In the genomic region with DNA sequence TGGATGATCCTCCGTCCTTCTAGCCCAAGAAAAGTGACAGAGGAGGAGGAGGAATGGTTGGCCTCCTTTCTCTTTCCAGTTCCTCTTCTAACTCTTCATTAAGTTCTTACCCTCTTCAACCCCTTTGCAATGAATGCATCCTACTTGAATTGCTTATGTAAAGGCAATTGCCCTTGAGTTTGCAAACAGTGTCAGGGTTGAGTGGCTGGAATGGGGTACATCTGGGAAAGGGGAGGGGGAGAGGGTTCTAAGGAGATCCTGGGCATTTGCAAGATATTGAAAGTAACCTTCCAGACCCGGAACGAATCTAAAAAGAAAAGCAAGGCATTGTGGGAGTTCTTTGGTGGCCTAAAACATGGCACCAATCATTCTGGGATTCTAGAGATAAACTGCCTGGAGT, we compare ENCODE assay signal across 36 mouse cellular contexts. TPM values are rescaled to one million over a fixed set of nuclear protein-coding genes. Genes with fewer than 3 reads are reported as not detected.
A peak's percentile ranks its signal among the peaks of the same experiment; 100 is the strongest.
DNase-seq lines count a peak whose midpoint lies in the region; ATAC-seq and TF ChIP-seq lines count a peak whose summit lies in the region.
"Had no signal": no experiment of that assay in that cellular context is flagged by ENCODE, and none has a peak within 500 bp of the region (broad histone marks: within the 10 kb centered on the region; RNA-seq: fewer than 3 reads in every experiment).

No protein-coding gene starts in this region.

- H3K4me1 ChIP-seq in hindbrain, embryonic 11.5 days (replicated peaks; ENCODE audit: control insufficient read depth, insufficient read depth, low read length) = peaks cover 12% of the 10 kb centered on the region
- peaks cover 20% of the 10 kb centered on the region for H3K4me1 ChIP-seq in hindbrain, embryonic 14.5 days (replicated peaks; ENCODE audit: control insufficient read depth, insufficient read depth, low read length)
- H3K4me1 ChIP-seq in E14TG2a.4 (replicated peaks; ENCODE audit: low read depth, low read length) = peaks cover 71% of the 10 kb centered on the region
- H3K4me1 ChIP-seq: liver, embryonic 12.5 days had no signal

- no peak overlapping the region for H3K4me3 ChIP-seq in hindbrain, embryonic 11.5 days (ENCODE audit: low read depth, low read length)
- no peak overlapping the region for H3K4me3 ChIP-seq in hindbrain, embryonic 14.5 days (replicated peaks; ENCODE audit: low read length)
- peak overlapping the region; percentile 78; the same call in 1 of the 2 replicates for H3K4me3 ChIP-seq in E14TG2a.4 (replicated peaks; ENCODE audit: low read length)
- H3K4me3 ChIP-seq: erythroblast, embryonic 14.5 days; gastrocnemius, adult 2 months; layer of hippocampus, adult 2 months; limb, embryonic 13.5 days; liver, embryonic 12.5 days; myocyte; neural tube, embryonic 12.5 days had no signal

- H3K27me3 ChIP-seq in hindbrain, embryonic 11.5 days (ENCODE audit: control insufficient read depth, insufficient read depth, low read length) = peaks cover 36% of the 10 kb centered on the region
- H3K27me3 ChIP-seq in hindbrain, embryonic 14.5 days (ENCODE audit: control insufficient read depth, insufficient read depth, low read length) = peaks cover 49% of the 10 kb centered on the region
- H3K27me3 ChIP-seq in E14TG2a.4 (ENCODE audit: insufficient read depth, low read length) = peaks cover 46% of the 10 kb centered on the region

- TF ChIP-seq CTCF in E14TG2a.4 (conservative IDR thresholded peaks at IDR 0.05; ENCODE audit: low read length) = no peak

- H3K27ac ChIP-seq in hindbrain, embryonic 11.5 days (ENCODE audit: low read depth, low read length) = no peak overlapping the region
- no peak overlapping the region for H3K27ac ChIP-seq in hindbrain, embryonic 14.5 days
- H3K27ac ChIP-seq: gastrocnemius, adult 2 months; hindbrain, embryonic 15.5 days; limb, embryonic 13.5 days; liver, embryonic 12.5 days; neural tube, embryonic 12.5 days; stomach, postnatal 0 days had no signal

- no peaks in the 10 kb centered on the region for H3K9me3 ChIP-seq in hindbrain, embryonic 11.5 days (ENCODE audit: control insufficient read depth, low read length)
- no peaks in the 10 kb centered on the region for H3K9me3 ChIP-seq in hindbrain, embryonic 14.5 days (ENCODE audit: control insufficient read depth, low read length)
- no peaks in the 10 kb centered on the region for H3K9me3 ChIP-seq in E14TG2a.4 (ENCODE audit: low read length)
- H3K9me3 ChIP-seq: forebrain, embryonic 12.5 days; hindbrain, embryonic 15.5 days; liver, embryonic 12.5 days; midbrain, embryonic 13.5 days; neural tube, embryonic 12.5 days had no signal

- ATAC-seq in hindbrain, embryonic 11.5 days (ENCODE audit: low FRiP score) = no peak
- ATAC-seq in hindbrain, embryonic 14.5 days (ENCODE audit: low FRiP score) = no peak
- ATAC-seq: CD4-positive, CD25-positive, alpha-beta regulatory T cell, adult 4 months; liver, embryonic 12.5 days; liver, postnatal 0 days; midbrain, embryonic 13.5 days; Patski had no signal

- no peaks in the 10 kb centered on the region for H3K36me3 ChIP-seq in hindbrain, embryonic 11.5 days (ENCODE audit: control insufficient read depth, insufficient read depth, low read length)
- no peaks in the 10 kb centered on the region for H3K36me3 ChIP-seq in hindbrain, embryonic 14.5 days (replicated peaks; ENCODE audit: control insufficient read depth, insufficient read depth)
- H3K36me3 ChIP-seq in E14TG2a.4 (ENCODE audit: insufficient read depth, low read length) = peaks cover 6% of the 10 kb centered on the region; the same call in 1 of the 2 replicates
- H3K36me3 ChIP-seq: forebrain, embryonic 12.5 days; hindbrain, embryonic 15.5 days; limb, embryonic 13.5 days; liver, embryonic 12.5 days; midbrain, embryonic 13.5 days; neural tube, embryonic 12.5 days had no signal

- H3K9ac ChIP-seq in hindbrain, embryonic 11.5 days (ENCODE audit: low read depth, low read length) = no peak overlapping the region
- no peak overlapping the region for H3K9ac ChIP-seq in hindbrain, embryonic 14.5 days
- H3K9ac ChIP-seq: forebrain, embryonic 12.5 days; hindbrain, embryonic 15.5 days; limb, embryonic 13.5 days; liver, embryonic 12.5 days; liver, postnatal 0 days; midbrain, embryonic 13.5 days; neural tube, embryonic 12.5 days had no signal

- DNase-seq in embryo, embryonic 10 days (ENCODE audit: low spot score) = peak; percentile 8
- no peak for DNase-seq in embryo, embryonic 11 days
- peak; percentile 23 for DNase-seq in hindbrain, embryonic 11.5 days (ENCODE audit: low spot score)
- no peak for DNase-seq in hindbrain, embryonic 14.5 days (ENCODE audit: low spot score)
- peak; percentile 15 for DNase-seq in R1 (ENCODE audit: low read depth, low spot score)
- DNase-seq in thymus, postnatal 10 days (ENCODE audit: low spot score in 2 of 2) = no peak
- no peak for DNase-seq in spleen, postnatal 4 days (ENCODE audit: low spot score in 2 of 2)
- DNase-seq: adrenal gland, postnatal 14 days; gastrocnemius, adult 2 months; gastrocnemius, postnatal 36 days; heart, adult 18-20 months; heart, postnatal 36 days; kidney, adult 2 months; kidney, postnatal 36 days; liver, postnatal 0 days; lung, postnatal 36 days; spleen, adult 18-20 months; thymus, adult 18-20 months; thymus, postnatal 36 days had no signal

- H3K4me2 ChIP-seq in hindbrain, embryonic 11.5 days (replicated peaks; ENCODE audit: low read depth, low read length) = no peak overlapping the region
- H3K4me2 ChIP-seq in hindbrain, embryonic 14.5 days (replicated peaks) = no peak overlapping the region
- H3K4me2 ChIP-seq: heart, embryonic 11.5 days; limb, embryonic 13.5 days; liver, embryonic 12.5 days had no signal

- 28% methylated on average over 3 of the region's 3 CpGs for WGBS in hindbrain, embryonic 11.5 days
- WGBS in hindbrain, embryonic 14.5 days = 16% methylated on average over 3 of the region's 3 CpGs

RNA-seq across cellular contexts. Expression of a gene that starts 1.3 kb away (rescaled TPM):
- polyA plus RNA-seq in hindbrain, embryonic 11.5 days (2014; fragmentation: Nextera tagmentation; extraction: Ambion mirVana) = 2.0 and 2.9 TPM in 2 replicates
- 1.2 and 1.7 TPM in 2 replicates for polyA plus RNA-seq in hindbrain, embryonic 14.5 days (2014; fragmentation: Nextera tagmentation; extraction: Ambion mirVana)
- polyA plus RNA-seq: myocyte, Patski had no signal

RNA-seq across cellular contexts. Expression of a gene that starts 1.4 kb away (rescaled TPM):
- polyA plus RNA-seq in hindbrain, embryonic 11.5 days (2014; fragmentation: Nextera tagmentation; extraction: Ambion mirVana) = 31.7 and 32.4 TPM in 2 replicates
- polyA plus RNA-seq in hindbrain, embryonic 14.5 days (2014; fragmentation: Nextera tagmentation; extraction: Ambion mirVana) = 35.4 and 38.0 TPM in 2 replicates
- polyA plus RNA-seq: CD4-positive, CD25-positive, alpha-beta regulatory T cell, adult 4 months; erythroblast, embryonic 14.5 days; heart, embryonic 11.5 days; heart, embryonic 16.5 days; kidney, adult 2 months; kidney, embryonic 16.5 days; limb, embryonic 13.5 days; liver, embryonic 12.5 days; liver, postnatal 0 days; lung, embryonic 16.5 days; myocyte; Patski had no signal

Comparison
In these comparisons a context has a peak if more than half of its experiments do, and no peak if none do; other contexts are left out.
1. DNase-seq: peak in embryo, embryonic 10 days (single experiment), hindbrain, embryonic 11.5 days (single experiment) and R1 (single experiment); none in embryo, embryonic 11 days (single experiment), hindbrain, embryonic 14.5 days (single experiment), thymus, postnatal 10 days (0 of 2) and spleen, postnatal 4 days (0 of 2).